Mouse (Mus musculus) liver, embryonic 14.5 days (tissue): ENCODE data around the gene Dusp1.

Source experiments
- CTCF ChIP-seq: IDR thresholded peaks from 2 replicates; pipeline ENCODE4 v1.5.1; 2016; ENCODE audit warnings: antibody characterized with exemption, low read depth, control low read depth
- EP300 ChIP-seq: IDR thresholded peaks from 2 replicates; pipeline ENCODE4 v1.6.1; 2016; ENCODE audit warnings: antibody characterized with exemption, low read depth

DNA sequence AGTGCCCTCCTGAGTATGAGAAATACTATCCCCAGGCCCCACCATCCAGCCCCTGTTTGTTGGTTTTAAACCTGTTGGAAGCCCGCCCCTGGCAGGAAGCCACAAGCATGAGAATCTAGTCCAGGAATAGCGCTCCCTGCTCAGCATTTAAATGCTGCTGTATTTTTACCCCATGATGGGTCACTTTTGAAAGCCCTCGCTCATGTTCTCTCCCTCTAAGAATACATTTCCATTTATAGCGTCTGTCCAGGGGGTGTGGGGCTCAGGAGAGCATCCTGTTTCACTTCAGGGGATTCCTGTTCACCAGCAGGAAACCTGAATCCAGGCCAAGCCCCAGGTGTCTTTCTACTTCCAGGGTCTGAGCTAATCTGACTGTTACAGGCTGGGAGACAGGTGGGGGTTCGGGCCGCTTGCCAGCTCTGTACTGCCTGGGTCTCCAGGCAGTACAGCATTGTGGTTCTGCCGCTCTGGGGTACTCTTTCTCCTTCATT lies 34.3 kb upstream of the Dusp1 start:
- TF ChIP-seq CTCF (no peak), EP300 (no peak)
